Mouse (Mus musculus): ENCODE measurements around the gene Hip1r. TPM values are rescaled to one million over a fixed set of nuclear protein-coding genes. Genes with fewer than 3 reads are reported as not detected.
A peak's percentile ranks its signal among the peaks of the same experiment; 100 is the strongest.

Hip1r gene
- total RNA-seq, 2 experiments from 2014 or later, result 68.3 to 74.2 TPM

GRCm38 (mm10) chr5:123975668-123976180, 2.3 kb downstream of the Hip1r start:
- H3K27ac ChIP-seq, result no peak overlapping the region; the same call in 1 of the 2 replicates
- no peak for DNase-seq (ENCODE audit: extremely low spot score in 1 of 2, low spot score in 2 of 2)
- no peak overlapping the region; the same call in 1 of the 2 replicates for H3K4me3 ChIP-seq
- intact Hi-C loops (cut with DNase I), result no loop called here
- TF ChIP-seq CTCF (IDR thresholded peaks at IDR 0.05), result no peak

- Histone ChIP-seq H3K27ac (no peak overlapping the region), H3K4me3 (no peak overlapping the region)
- intact Hi-C loops (cut with DNase I), result no loop called here
- TF ChIP-seq CTCF (IDR thresholded peaks at IDR 0.05), result no peak
- no peak for DNase-seq (ENCODE audit: extremely low spot score in 1 of 2, low spot score in 2 of 2)
Observed at GRCm38 (mm10) chr5:123977231-123977630, 3.8 kb downstream of the Hip1r start.

GRCm38 (mm10) chr5:123978131-123978530, 4.7 kb downstream of the Hip1r start:
- Histone ChIP-seq H3K27ac (no peak overlapping the region), H3K4me3 (no peak overlapping the region)
- intact Hi-C loops (cut with DNase I), result no loop called here
- DNase-seq (ENCODE audit: extremely low spot score in 1 of 2, low spot score in 2 of 2), result no peak
- TF ChIP-seq CTCF (IDR thresholded peaks at IDR 0.05), result no peak

- intact Hi-C loops (cut with DNase I), result no loop called here
- no peak for TF ChIP-seq CTCF (IDR thresholded peaks at IDR 0.05)
- Histone ChIP-seq H3K4me3 (no peak overlapping the region), H3K27ac (peak overlapping the region; percentile 51; the same call in 1 of the 2 replicates)
- DNase-seq (ENCODE audit: extremely low spot score in 1 of 2, low spot score in 2 of 2), result no peak
Observed at GRCm38 (mm10) chr5:123979221-123979979, 6.0 kb downstream of the Hip1r start.

GRCm38 (mm10) chr5:123979980-123980369, 6.5 kb downstream of the Hip1r start:
- intact Hi-C loops (cut with DNase I), result no loop called here
- peak overlapping the region; percentile 51 for H3K27ac ChIP-seq

GRCm38 (mm10) chr5:123980521-123981249, 7.3 kb downstream of the Hip1r start:
- Histone ChIP-seq H3K4me3 (no peak overlapping the region), H3K27ac (peak overlapping the region; percentile 51)
- intact Hi-C loops (cut with DNase I), result no loop called here
- no peak for TF ChIP-seq CTCF (IDR thresholded peaks at IDR 0.05)
- DNase-seq (ENCODE audit: extremely low spot score in 1 of 2, low spot score in 2 of 2), result no peak

More at GRCm38 (mm10) chr5:123979980-123980369, 6.5 kb downstream of the Hip1r start:
- DNase-seq (ENCODE audit: extremely low spot score in 1 of 2, low spot score in 2 of 2), result no peak
- TF ChIP-seq CTCF (IDR thresholded peaks at IDR 0.05), result no peak
- no peak overlapping the region for H3K4me3 ChIP-seq

GRCm38 (mm10) chr5:123981250-123981554, 7.8 kb downstream of the Hip1r start:
- no peak for DNase-seq (ENCODE audit: extremely low spot score in 1 of 2, low spot score in 2 of 2)
- Histone ChIP-seq H3K27ac (peak overlapping the region; percentile 51; the same call in 1 of the 2 replicates), H3K4me3 (no peak overlapping the region)
- intact Hi-C loops (cut with DNase I), result no loop called here
- TF ChIP-seq CTCF (IDR thresholded peaks at IDR 0.05), result no peak

- TF ChIP-seq CTCF (IDR thresholded peaks at IDR 0.05), result no peak
Observed at GRCm38 (mm10) chr5:123982838-123983237, 9.4 kb downstream of the Hip1r start.

GRCm38 (mm10) chr5:123985434-123985833, 12.0 kb downstream of the Hip1r start:
- no peak for DNase-seq (ENCODE audit: extremely low spot score in 1 of 2, low spot score in 2 of 2)
- Histone ChIP-seq H3K27ac (peak overlapping the region; percentile 50; the same call in 1 of the 2 replicates), H3K4me3 (no peak overlapping the region)
- TF ChIP-seq CTCF (IDR thresholded peaks at IDR 0.05), result peak; percentile 1; the same call in 1 of the 2 replicates
- intact Hi-C loops (cut with DNase I), result no loop called here

More at GRCm38 (mm10) chr5:123982838-123983237, 9.4 kb downstream of the Hip1r start:
- DNase-seq (ENCODE audit: extremely low spot score in 1 of 2, low spot score in 2 of 2), result no peak
- no peak overlapping the region for H3K27ac ChIP-seq
- H3K4me3 ChIP-seq, result no peak overlapping the region
- intact Hi-C loops (cut with DNase I), result no loop called here

GRCm38 (mm10) chr5:123986925-123987324, 13.5 kb downstream of the Hip1r start:
- Histone ChIP-seq H3K4me3 (no peak overlapping the region), H3K27ac (no peak overlapping the region)
- DNase-seq (ENCODE audit: extremely low spot score in 1 of 2, low spot score in 2 of 2), result no peak
- no peak for TF ChIP-seq CTCF (IDR thresholded peaks at IDR 0.05)
- intact Hi-C loops (cut with DNase I), result no loop called here

- no peak overlapping the region for H3K27ac ChIP-seq
- DNase-seq (ENCODE audit: extremely low spot score in 1 of 2, low spot score in 2 of 2), result no peak
- intact Hi-C loops (cut with DNase I), result no loop called here
- TF ChIP-seq CTCF (IDR thresholded peaks at IDR 0.05), result no peak
- H3K4me3 ChIP-seq, result no peak overlapping the region
Observed at GRCm38 (mm10) chr5:123987511-123987910, 14.1 kb downstream of the Hip1r start.

Measured in left cerebral cortex, adult 2 months (tissue).